ENCODE assay signal across 16 mouse cellular contexts in genomic region chr6:31618852-31619251, GRCm38 (mm10). TPM values are rescaled to one million over a fixed set of nuclear protein-coding genes. Genes with fewer than 3 reads are reported as not detected.
"Had no signal": no experiment of that assay in that cellular context is flagged by ENCODE, and none has a peak within 500 bp of the region (broad histone marks: within the 10 kb centered on the region; RNA-seq: fewer than 3 reads in every experiment).

No protein-coding gene starts in this region.

- H3K9ac ChIP-seq: liver, embryonic 14.5 days; lung, embryonic 14.5 days; neural tube, embryonic 13.5 days had no signal

- ATAC-seq: midbrain, embryonic 16.5 days had no signal

- H3K4me2 ChIP-seq: lung, embryonic 14.5 days; midbrain, embryonic 11.5 days; neural tube, embryonic 13.5 days had no signal

- H3K27ac ChIP-seq: left cerebral cortex, adult 2 months; limb, embryonic 10.5 days; neural tube, embryonic 13.5 days; stomach, postnatal 0 days had no signal

- H3K4me3 ChIP-seq: left cerebral cortex, adult 2 months; limb, embryonic 10.5 days; neural tube, embryonic 13.5 days had no signal

- H3K27me3 ChIP-seq: neural tube, embryonic 13.5 days had no signal

- H3K36me3 ChIP-seq: limb, embryonic 10.5 days; neural tube, embryonic 13.5 days had no signal

- H3K4me1 ChIP-seq: neural tube, embryonic 13.5 days had no signal

- H3K9me3 ChIP-seq: limb, embryonic 10.5 days; neural tube, embryonic 13.5 days had no signal

- DNase-seq: kidney, adult 11 months; kidney, adult 9 months; kidney, postnatal 14 days; lung, embryonic 14.5 days; lung, postnatal 10 days; lung, postnatal 4 days; right cerebral cortex, postnatal 25 days; thymus, postnatal 4 days had no signal

RNA-seq across cellular contexts. Expression of gene Podxl, which starts 55.1 kb away (rescaled TPM):
- total RNA-seq: megakaryocyte, adult 5-6 weeks had no signal
